Mouse (Mus musculus): ENCODE measurements around the gene Gm20388.

The Gm20388 gene

DNA sequence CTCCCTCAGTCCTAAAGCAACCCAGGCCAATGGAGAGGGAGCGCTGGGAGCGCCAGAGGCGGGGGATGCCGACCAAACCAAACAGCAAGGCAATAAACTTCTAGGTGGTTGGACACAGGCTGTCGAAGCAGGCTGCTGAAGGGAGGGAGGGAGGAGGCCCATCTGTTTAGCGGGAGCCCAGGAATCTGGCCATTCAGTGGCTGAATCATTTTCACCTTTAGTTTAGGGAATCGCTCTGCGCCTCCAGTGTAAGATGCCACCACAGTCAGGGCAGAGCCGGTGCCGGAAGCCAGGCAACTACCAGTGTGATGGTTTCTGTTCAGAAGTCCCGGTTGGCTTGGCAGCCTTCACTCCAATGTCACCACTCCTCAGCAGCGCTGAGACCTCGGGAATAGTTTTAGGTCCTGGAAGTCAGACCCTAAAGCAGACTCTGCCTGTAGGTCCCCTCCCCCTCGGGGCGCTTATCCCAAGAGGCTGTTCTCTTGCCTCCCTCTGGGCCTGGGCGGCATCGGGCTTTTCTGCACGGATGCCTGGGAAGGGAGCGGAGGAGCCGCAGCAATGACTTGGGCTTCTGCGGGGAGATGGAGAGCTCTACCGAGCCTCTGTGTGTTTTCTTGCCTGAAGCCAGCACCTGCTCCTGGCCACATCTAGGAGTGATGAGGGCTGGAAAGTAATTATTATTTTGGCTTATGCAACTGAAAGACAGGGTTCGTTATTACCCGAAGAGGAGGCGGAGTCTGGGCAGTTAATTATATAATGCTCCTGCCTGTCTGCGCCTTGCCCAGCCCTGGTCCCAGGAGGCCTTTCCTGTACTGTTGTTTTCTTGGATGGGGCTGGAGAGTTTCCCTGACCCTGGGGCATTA is 1821.1 kb downstream of the Gm20388 start:
- DNase-seq (ENCODE audit: low spot score): no peak

DNA sequence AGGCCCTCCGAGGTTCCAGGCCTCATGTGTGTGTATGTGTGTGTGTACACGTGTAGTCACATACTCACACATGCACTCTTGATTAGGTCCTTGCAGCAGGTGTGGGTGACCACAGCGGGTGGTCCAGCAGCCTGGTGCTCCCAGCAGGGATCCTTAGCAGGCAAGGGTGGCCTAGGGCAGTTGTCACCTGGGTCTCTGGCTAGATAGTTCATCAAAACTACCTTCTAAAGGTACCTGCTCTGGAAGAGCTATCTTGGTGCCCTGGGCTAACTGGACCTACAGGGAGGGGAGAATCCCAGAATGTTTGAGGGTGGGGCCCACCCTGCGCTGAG is 1821.7 kb downstream of the Gm20388 start:
- no peak for DNase-seq (ENCODE audit: low spot score)

DNA sequence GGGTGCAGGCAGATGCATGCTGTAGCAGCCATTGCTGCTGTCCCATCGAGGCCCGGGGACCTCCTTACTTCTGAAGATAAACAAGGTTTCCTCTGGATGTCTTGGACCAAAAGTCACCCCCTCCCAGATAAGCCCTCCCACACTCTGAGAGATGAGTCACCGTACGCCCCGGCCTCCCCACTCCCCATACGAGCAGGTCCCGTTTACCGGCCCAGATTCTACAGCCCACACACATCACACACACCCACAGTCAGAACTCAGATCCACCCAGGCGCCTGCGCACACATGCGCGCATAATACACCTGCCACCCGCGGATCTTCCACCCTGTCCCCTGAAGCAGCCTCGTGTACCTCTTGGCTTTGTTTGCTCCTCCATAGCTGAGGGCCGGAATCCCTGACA is 1823.6 kb downstream of the Gm20388 start:
- DNase-seq (ENCODE audit: low spot score): no peak

DNA sequence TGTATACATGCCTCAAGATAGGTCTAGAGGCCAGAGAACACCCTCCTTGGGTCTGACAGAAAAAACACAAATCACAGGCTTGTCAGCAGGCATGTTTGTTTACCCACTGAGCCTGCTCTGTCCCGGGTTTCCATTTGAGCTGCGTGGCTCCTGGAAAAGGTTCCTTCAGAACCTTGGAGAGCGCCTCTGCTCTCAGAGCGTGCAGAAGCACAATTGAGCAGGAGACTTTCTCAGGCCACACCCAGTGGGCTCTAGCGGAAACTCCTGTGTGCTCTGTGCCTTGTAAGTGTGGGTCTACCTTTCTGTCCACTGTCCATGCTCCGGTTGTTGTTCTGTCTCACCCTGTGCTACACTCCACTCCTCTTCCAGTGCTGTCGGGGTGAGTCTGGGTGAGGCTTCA is 1825.6 kb downstream of the Gm20388 start:
- DNase-seq (ENCODE audit: low spot score): peak; percentile 37

DNA sequence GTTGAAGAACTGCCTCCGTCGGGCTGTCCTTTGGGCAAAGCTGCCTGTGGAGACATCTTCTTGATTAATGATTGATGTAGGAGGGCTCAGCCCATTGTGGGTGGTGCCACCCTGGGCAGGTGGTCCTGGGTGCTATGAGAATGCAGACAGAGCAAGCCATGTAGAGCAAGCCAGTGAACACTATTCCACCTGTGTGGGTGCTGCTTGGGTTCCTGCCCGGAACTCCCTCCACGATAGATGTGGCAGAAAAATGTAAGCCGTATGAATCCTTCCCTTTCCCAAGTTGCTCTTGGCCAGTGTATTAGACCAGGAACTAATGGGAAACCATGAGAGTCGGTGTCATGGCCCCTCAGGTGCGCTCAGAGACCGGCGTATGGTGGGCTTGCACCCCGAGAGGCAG is 1830.1 kb downstream of the Gm20388 start:
- no peak for DNase-seq (ENCODE audit: low spot score)

DNA sequence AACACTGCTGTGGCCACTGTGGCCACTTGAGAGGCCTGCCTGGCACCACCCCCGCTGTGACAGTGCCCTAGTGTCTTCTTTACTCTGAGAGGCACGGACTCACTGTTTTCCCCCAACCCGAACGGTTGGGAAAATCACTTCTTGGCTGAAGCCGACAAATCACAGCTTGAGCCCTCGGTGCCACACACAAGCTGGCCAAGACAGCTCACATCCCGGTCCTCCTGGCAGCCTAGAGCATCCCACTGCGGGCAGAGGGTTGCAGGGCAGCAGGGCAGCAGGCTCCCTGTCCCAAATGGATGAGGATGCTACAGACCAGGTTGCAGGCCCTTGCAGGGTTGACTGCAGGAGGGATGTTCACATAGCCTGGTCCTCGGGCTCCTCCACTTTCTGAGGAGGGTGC is 1838.9 kb downstream of the Gm20388 start:
- DNase-seq (ENCODE audit: low spot score): no peak

DNA sequence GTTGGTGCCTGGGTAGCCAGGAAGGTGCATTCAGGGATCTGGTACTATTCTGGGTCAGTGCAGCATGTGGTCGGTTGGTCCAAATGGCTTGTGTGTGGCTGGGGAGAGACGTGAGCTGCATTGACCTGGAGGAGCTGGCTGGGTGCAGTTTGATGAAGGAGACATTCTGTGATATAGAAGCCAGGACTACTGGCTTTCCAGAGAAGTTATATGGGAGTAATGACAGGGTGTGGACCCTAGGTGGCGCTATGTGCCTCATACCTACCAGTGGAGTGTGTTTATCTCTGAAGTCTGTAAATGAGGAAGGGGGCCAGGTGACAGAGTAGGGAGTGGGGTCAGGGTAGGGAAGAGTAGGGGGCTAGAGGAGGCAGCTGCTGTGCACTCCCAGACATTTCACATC is 1839.9 kb downstream of the Gm20388 start:
- no peak for DNase-seq (ENCODE audit: low spot score)

DNA sequence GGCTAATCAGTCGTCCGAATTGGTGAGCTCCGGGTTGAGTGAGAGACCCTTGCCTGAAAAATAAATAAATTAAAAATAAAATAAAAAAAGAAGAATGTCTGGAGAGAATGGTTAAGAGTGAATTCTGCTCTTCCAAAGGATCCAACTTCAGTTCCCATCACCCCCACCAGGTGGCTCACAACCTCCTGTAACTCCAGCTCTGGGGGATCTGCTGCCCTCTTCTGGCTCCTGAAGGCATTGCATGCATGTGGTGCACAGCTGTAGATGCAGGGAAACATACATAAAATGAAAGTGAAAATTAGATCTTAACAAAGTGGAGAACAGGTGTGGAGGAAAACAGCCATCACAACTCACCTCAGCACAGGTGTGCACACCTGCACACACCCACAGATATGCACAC is 1840.8 kb downstream of the Gm20388 start:
- peak; percentile 61 for DNase-seq (ENCODE audit: low spot score)

DNA sequence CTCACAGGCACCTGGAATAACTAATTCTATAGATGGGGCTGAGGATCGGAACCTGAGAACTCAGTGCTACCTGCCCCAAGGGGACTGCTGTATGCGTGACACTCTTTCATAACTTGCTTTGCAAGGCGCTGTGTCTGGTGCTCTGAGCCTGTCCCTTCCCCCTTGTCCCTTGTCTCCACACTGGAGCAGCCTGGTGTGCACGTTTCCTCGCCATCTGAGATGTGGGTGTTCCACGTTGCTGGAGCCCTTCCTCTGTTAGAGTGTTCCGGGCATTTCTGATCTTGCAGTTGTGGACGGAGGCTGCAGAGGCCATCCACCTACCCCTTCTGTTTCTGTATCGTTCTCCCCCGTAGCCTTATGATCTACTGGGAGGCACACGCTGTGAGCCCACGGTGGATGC is 1847.8 kb downstream of the Gm20388 start:
- no peak for DNase-seq (ENCODE audit: low spot score)

DNA sequence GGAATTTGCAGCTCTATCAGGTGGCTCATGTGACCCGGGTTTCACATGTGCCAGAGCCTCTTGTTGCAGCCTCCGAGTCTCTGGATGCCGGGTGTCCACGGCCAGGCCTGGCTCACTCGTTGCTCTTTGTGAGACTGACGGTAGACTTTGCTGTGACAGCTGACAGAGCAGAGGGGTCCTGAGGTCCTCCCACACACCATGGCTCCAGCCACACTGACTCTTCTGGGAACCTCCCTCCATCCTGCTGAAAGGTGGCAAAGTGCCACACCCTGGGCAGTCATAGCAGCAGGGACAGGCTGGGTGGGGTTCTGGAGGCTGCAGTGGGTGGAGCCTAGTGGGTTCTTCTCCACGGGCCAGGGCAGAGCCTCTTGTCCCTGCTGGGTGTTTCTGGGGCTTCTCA is 1849.8 kb downstream of the Gm20388 start:
- DNase-seq (ENCODE audit: low spot score): no peak

DNA sequence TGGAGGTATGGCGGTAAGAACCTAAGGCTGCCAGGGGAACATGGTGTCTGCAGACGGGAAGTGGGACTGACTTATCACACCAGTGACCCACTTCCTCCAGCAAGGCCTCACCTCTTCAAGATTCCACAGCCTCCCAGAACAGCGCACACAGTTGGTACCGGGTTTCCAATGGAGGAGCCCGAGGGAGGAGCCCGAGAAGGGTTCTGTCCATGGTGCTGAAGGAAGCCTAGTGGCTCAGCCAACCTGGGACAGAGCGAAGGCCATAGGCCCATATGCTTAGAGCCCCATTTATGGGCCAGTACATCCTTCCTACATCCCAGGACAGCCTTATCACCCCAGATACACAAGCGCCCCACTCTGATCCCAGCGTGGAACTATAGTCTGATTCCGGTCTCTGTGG is 1850.8 kb downstream of the Gm20388 start:
- DNase-seq (ENCODE audit: low spot score): peak; percentile 28

DNA sequence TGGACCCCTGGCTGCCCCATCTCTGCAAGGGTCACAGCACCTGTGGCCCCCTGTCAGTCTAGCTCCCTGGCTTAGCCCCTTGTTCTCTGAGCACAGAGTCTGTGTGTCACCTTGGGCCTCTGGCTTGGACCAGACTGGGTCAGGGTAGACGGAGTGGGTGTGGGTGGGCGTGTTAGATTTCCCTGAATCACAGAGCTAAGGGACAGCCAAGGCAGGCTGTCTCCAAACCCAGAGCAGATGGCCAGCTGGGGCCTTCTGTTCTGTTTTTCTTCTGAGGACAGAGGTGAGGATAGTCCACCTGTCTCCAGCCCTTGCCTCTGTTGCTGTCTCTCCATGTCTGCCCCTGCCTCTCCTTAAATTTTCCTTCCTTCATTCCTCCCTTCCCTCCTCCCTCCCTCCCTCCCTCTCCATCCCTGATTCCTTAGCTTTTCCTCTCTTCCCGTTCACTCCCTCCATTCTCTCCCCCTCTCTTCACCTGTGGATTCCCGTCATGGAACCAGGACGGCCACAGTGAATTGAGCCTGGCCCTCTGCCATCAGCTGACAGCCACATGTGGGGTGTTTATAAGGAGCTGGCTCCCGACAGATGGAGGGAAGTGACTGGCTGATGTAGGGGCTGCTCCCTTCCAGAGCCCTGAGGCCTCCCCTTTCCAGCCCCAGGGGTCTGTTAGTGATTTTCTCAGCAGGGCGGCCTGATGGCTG is 1852.5 kb downstream of the Gm20388 start:
- DNase-seq (ENCODE audit: low spot score): no peak

DNA sequence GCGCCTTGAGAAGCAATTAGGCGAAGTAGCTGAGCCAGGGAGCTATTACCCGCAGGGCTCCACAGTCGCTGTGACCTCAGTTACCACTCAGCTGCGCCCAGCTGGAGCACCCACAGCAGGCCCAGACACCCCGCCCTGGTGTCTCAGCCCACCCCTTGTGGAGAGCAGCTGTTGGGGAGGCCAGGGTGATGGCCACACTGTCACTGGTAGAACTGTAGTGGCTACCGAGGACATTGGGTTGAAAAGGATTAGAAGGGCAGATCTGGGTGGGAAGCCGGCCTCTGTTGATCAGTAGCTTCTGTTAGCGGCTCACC is 1853.0 kb downstream of the Gm20388 start:
- DNase-seq (ENCODE audit: low spot score): no peak

DNA sequence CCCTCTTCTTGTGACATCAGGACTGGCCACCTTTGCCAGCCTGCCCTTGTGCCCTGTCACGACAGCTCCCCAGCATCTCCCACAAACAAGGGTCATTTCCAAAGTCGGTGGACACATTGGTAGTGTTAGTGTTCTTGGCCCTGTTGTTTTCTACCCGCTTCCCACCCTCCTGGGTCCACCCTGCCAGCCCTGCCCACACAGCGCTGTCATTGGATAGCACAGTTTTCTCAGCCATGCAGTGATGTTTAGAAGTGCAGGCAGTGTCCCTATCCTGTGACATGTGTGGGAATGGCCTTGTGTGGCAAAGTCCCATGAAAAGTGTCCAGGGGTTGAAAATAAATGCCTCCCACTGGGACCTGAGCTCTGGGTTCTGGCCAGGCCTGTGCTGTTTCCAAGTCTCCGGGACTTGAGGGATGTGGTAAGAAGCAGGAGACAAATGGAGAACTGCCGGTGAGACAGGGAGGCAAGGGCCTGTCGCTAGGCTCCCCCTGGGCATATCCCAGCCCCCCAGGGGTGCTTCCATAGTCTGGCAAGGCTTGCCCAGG is 1855.0 kb downstream of the Gm20388 start:
- DNase-seq (ENCODE audit: low spot score): no peak

DNA sequence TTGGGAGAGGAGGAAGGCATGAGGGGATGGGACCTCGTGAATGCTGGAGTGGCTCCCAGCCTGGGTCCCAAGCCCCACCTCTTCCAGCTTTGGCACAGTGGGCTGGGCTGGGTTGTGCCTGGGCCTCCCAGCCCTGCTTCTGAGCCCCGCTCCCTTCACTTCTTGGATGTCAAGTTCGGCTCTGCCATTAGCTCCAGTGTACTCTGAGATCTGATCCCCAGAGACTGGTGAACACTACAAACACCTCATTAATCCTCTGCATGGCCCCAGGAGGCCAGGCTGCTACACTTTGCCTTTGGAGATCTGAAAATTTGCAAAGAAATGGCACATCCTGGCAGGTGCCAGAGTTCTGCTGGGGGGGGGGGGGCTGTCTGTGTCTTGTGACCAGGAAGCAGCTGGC is 1858.5 kb downstream of the Gm20388 start:
- no peak for DNase-seq (ENCODE audit: low spot score)

DNA sequence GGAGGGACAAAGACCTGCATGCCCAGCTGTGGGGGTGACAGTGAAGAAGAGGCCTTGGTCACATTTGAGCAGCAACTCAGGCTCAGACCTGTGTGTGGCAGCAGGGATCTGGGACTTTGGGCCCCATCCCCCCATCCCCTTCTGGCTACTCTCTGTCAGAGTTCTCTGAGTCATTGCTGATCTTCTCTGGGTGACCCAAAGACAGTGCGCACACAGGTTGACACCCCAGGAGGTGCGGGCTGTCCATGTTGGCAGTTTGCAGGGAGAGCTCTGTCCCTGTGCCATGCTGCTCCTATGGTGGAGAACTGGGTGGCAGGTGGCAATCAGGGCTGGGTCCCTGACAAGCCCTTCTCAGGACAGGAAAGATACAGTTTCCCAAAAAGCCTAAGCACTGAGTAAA is 1859.0 kb downstream of the Gm20388 start:
- DNase-seq (ENCODE audit: low spot score): no peak

DNA sequence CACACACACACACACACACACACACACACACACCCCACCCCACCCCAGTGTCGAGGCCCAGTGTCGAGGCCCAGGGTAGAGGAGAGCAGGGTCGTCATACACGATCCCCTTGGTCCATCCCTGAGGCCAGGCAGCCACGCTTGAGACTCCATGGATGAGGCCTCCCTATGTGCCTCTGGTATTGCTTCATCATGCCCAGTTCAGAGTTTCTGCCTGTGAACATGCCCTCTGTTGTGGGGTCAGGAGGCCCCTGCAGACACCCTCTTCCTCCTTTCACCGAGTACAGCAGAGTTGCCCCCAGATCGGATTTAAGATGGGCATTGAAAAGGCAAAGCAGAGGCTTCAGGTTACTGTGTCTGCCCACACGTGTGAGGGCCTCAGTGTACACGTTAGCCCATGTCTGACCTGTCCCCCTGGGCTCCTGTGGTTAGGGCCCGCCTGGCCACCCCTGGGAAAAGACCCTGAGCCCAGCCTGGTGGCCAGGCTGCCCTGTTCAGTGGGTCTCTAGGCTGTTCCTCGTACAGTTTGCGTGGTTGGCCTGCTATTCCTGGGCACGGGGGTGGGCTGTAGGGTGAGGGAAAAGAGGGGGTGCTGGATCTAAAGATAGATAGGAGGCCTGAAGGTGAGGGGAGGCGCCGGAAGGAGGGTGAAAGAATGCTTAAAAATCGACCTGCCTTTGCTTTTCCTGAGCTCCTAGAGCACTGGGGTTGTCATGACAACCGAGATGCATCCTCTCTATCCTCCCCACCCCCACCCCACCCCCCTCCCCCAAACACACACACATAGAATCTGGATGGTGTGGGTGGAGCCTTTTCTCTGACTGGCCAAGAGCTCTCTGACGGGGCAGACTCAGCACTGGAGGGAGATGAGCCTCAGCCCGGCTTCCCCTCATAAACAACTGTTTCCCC is 1860.5 kb downstream of the Gm20388 start:
- no peak for DNase-seq (ENCODE audit: low spot score)

DNA sequence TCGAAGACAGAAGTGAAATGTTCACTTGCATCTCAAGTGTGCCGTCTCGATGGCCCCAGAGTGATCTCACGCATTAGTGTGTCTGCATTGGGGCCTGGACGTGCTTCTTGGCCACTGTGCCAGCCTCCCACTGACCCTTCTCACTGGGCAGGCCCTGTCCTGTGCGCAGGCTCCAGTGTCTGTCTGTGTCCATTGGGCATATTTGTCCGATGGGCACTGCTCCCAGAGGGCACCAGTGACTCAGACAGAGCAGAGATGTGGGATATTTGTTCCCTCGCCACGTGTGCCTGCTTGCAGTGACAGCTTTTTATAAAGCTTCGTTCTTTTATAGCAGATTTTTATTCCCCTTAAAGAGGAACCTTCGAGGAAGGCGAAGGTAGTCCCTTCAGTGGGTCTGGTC is 1863.2 kb downstream of the Gm20388 start:
- no peak for DNase-seq (ENCODE audit: low spot score)

DNA sequence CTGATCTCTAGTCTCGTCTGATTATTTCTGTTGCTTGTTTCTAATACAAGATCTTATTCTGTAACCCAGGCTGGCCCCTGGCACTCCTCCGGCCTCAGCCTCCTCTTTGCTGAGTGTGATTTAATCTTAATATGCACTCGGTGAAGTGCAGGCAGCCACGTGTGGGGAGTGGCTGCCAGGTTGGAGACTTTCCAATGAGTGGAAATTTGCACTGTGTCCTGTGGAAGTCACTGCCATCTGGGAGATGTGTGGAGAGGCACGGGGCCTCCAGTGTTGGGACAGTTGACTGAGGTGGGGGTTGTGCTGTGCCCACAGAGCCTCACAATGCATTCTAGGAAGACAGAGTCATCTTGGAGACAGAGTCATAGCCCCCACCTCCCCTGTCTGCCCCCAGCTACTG is 1871.9 kb downstream of the Gm20388 start:
- no peak for DNase-seq (ENCODE audit: low spot score)

DNA sequence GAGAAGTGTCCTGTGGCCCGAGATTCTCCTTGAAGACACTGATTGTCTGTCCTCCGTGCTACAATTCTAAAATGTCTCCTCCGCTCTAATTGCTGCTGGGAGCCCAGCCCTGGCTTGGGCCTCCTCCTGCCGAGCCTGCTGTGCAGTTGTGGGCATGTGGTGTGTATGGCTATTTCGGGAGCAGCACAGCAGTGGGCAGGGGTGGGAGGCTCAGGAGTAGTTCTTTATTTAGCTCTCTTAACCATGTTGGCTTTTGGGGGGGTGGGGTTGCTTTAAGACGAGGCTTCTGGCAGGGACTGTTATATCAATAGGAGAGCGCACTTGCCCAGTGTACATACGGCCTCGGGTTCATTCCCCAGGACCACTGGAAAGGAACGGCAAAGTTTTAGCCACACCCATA is 1875.9 kb downstream of the Gm20388 start:
- DNase-seq (ENCODE audit: low spot score): no peak

DNA sequence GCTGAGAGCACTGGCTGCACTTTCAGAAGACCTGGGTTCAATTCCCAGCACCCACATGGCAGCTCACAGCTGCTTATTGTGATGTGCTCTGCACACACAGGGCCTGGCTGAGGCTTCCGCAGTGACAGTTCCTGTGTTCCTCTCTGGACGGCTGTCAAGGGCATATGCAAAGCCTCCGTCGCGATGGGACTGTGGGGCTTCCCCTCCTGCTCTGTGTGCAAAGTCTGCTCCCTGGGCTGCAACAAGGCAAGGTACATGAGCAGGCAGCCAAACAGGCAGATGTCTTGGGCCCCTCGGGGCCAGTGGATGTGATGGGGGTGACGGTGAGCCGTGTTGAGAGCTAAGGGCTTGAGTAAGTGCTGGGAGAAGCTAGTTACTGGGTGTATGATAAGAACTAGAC is 1878.1 kb downstream of the Gm20388 start:
- no peak for DNase-seq (ENCODE audit: low spot score)

DNA sequence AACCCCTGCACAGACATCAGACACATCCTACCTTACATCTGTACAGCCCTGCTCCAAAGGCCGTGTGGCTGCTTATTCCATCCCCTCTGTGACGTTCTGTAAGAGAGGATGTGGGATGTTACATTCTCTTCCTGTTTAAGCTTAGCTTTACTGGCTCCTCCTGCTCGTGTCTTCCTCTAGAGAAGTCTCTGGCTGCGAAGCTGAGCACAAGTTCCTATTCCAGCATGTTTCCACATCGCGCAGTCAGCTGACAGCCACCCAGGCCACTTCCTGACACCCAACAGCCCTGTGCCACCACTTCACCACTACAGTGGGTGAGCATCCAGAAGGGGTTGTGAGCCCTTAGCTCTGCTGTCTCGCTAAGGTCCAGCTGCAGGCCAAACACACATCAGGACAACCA is 1881.5 kb downstream of the Gm20388 start:
- DNase-seq (ENCODE audit: low spot score): no peak

DNA sequence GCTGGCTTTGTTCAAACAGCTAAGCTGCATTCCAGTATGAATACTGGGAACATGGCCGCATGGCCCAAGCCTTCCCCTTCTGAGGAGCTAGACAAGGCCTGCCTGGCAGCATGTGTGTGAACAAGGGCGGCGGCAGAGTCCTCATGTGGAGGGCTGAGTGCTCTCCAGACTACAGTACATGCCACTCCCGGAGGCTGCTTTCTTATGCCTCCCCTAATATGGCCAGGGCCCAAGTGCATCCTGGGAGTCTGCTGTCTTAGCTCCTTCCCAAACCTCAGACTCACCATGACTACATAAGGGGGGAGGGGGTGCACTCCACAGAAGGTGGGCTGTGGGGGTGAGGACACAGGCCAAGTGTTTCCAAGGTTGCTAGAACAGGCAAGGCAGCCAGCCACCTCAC is 1882.0 kb downstream of the Gm20388 start:
- DNase-seq (ENCODE audit: low spot score): no peak

Measured in ovary, postnatal 14 days (tissue).